Mouse (Mus musculus): ENCODE data around the gene Elk3.
"Not testable (repeated sequence)": the region's sequence is repeated elsewhere in the genome, so short reads cannot be mapped to it uniquely, and the experiment has no call there.

Gene Elk3

DNA sequence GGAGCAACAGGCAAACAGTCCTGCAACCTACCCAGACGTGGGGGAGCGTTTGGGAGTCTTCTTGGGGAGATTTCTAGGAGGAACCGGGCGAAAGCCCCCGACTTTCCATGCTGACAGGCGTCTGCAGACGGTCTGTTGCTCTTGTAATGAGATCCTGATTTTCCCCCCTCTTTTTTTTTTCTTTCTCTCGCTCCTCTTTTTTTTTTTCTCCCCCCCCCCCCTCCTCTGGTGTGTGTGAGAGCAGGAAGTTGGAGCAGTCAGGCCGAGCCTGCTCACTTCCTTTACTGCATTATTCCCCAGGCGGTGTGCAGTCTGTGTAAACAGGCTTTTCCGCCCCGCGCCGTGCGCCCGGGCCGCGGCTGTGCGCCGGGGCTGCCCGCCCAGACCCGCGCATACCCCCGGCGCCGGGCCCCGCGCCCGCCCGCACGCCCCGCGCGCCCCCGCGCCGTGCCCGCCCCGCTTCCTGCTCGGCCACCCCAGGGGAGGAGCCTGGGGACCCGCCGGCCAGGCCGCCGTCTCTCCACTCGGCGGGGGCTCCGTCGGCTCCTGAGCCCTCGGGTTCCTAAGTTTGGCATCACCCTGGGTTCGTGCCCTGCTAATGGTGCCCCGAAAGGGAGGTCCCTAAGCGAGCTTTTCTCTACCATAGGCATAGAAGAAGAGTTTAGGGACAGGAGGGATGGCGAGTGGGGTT is at the start of gene Elk3:
Elk3 (minus strand) TSS at position 415 of the 691 bp plus-strand sequence.
- peak; percentile 81 for DNase-seq

DNA sequence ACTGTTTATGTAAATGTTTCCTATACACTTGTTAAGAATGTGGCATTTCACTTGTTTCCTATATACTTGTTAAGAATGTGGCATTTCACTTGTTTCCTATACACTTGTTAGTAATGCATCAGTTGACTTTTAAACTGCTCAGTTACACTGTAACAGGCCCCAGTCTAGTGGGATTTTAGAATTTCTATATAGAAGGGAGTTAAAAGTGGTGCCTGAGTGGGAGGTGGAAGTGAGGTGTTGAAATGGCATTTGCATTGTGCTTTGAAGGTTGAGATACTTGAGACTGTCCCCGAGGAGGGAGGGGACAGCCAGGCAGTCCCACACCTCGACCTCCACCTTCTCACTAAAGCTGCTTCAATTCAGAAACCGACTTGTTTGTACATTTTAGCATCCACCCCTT is 49.7 kb upstream of the Elk3 start:
- no peak for DNase-seq

GRCm38 (mm10) chr10:93360190-93360589 is 49.3 kb upstream of the Elk3 start:
- not testable (repeated sequence) for DNase-seq

DNA sequence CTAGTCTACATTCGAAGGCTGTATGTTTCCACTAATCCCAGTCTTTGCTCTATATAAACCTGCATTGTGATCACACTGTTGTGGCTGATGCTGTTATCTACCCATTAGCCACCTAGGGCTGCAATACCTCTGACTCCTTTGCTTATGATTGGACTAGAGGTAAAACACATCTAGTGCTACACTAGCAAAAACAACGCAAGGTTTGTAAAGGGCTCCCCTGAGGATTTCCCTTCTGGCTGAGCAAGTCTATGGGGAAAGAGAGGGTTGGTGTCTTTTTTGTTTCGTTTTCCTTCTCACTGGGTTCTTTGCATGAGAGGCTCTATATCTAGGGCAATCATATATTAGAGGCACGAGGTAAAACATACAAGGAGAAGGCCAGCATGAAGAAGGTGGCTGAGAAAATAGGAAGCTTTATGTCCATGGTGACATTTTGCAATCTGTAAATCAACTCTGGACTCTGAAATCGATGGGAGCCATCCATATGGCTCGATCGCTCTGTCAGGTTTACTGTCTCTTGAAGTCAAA is 48.5 kb upstream of the Elk3 start:
- no peak for DNase-seq

DNA sequence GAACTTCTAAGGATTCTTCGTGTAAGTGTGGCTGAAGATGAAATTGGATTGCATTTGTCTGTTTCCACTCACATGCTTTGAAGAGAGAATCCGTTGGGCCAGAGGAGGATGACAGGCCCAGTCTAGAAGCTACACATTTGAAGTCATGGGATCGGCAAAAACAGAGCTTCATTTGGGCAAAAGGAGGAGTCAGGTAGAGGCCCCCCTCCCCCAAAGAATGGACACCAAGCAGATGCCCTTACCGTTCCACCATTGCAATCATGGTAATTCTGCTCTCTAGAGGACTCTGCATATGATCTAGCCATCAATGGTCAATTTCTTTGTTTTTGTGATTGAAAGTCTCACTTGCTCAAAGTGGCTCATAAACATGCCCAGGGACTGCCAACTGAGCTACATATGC is 47.9 kb upstream of the Elk3 start:
- DNase-seq = no peak

DNA sequence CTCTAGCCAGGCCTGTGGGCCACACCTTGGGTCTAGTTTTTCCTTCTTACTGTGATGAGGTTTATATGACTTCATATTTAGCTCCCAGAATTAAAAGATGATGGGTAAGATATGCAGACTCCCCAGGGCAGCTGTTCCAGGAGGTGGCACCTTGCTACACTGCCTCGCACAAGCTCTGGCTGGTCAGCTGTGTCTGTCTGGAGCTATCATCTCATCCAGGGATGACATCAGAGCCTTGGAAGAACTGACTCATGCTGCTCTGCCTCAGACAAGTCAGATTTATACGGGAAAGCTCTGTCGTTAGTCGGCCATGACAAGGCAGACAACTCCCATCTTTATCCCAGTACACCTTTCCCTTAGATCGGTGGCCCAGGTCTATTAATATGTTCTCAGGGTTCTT is 46.2 kb upstream of the Elk3 start:
- no peak for DNase-seq

GRCm38 (mm10) chr10:93356122-93356521 is 45.2 kb upstream of the Elk3 start:
- no peak for DNase-seq

GRCm38 (mm10) chr10:93355276-93355927 is 44.5 kb upstream of the Elk3 start:
- no peak for DNase-seq

DNA sequence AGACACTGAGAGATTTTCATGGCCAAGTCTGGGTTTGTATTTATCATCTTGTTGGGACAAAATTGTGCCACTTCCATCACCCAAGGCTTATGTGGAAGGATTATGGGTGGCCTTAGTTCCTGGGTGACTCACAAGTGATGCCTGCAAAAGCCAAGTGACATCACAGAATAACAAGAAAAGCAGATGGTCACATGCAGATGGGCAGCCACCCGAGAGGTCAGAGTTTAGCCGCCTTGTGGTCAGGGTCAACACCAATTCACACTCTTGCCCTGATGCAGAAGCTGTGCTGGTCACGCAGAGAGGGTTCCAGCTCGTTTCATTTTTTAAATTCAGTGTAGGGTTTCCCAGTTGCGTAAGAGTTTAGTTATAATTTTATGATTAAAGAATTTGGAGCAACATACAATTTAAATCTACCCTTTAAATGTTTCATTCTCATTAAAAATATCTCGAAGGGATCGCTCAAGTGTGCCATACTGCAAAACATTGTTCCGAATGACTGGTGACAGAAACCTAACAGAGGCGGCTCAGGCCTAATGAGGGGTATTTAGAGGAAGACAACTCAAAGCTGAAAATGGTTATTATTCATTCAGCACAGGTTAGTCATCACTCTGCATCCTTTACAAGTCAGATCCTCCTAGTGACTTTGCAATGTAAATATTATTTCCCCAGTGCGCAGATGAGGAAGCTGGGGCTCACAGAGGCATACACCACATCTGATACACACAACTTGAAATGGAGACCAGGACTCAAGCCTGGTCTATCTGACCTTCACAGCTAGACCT is 42.8 kb upstream of the Elk3 start:
- no peak for DNase-seq

DNA sequence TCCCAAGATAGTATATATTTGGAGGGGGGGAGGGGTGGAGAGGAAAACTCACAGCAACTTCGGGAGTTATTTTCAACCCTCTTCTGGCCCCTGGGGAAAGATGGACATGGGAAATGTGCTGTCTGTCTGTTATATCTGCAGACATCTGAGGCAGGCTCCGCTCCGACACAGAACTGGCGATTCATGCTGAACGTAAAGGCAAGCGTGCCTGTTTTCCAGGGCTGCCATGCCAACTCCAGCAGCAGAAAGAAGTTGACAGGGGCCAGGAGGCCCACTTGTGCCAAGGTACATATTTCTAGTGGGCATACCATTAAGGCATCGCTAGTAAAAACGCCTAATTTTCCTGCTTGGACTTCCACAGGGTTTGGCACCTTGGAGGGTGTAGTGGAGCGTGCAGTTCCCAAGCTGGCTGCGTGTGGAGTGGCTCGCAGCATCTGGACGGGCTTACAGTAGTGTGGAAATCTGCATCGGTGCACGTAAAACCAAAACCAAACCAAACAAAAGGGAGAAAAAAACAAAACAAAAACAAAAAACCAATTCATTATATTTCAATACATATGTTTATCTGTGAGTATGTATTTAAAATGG is 37.1 kb upstream of the Elk3 start:
- no peak for DNase-seq

- DNase-seq = no peak
These were observed 36.5 kb upstream of the Elk3 start for GRCm38 (mm10) chr10:93347387-93347786.

DNA sequence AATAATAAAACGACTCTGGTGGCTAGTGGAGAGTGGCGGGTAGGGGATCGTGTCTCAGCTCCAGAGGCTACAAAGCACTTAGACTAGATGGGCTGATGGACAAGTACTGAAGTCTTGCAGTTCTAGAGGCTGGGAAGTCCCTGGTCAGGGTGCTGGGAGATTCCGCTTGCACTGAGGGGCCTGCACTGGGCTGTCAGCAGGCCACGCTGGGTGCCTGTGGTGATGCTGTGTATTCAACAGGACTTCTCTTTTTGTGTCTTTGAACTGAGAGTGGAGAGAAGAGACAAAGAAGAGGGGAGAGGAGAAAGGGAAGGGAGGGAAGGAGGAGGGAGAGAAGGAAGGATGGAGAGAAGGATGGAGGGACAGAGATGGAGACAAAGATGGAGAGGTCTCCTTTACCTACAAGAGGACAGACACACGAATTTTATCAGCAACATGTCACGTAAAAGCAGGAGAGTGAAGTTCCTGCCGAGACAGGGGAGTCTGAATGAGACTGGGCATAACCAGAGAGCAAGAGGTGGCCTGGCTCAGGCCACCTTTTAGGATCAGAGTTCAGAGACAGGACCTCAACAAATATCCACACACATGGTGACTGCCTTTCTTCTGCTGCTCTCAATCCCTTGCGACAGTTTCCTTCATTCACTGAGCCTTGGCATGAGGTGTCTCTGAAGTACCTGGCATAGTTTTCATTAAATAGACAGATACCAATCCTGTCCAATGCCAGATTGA is 35.4 kb upstream of the Elk3 start:
- no peak for DNase-seq

GRCm38 (mm10) chr10:93345497-93345896 is 34.6 kb upstream of the Elk3 start:
- DNase-seq = no peak

DNA sequence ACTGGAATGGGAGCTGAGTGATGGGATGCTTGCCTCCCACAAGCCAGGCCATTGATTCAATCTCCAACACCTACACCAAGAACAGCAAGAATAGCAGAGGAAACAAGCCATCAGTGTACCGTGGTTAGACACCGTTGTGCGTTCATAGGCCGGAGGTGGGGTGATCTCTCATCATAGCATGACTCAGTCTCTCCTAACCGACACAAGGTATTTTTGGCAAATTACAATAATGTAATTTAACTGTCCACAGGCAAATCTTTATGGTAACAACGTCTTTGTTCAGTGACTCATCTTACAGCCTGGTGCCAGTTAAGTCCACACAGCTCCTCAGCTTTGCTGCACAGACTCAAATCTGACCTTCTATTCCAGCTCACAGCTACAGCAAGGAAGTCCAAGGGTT is 32.5 kb upstream of the Elk3 start:
- DNase-seq = no peak

- DNase-seq = no peak
These were observed 32.1 kb upstream of the Elk3 start for GRCm38 (mm10) chr10:93342986-93343385.

GRCm38 (mm10) chr10:93338526-93338925 is 27.6 kb upstream of the Elk3 start:
- DNase-seq = no peak

DNA sequence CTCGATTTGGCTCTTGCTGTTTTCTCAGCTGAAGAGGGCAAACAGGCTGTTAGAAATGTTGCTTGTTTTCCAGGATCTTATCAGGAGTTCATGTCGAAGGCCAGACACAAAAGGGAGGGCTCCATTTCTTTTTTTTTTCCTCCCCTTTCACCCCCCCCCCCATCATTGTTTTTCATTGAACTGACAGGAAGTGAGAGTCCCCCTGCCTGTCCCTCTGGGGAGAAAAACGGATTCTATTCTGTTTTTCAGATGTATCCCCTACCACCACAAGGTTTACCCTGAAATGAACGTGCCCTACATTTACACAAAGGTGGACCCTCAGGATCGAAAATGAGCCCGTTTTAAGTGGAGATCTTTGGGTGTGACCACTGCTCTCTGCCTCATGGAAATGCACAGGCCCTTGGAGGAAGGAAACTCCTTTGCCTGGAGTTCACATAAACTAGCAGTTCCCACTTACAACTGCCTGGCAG is 25.6 kb upstream of the Elk3 start:
- no peak for DNase-seq

DNA sequence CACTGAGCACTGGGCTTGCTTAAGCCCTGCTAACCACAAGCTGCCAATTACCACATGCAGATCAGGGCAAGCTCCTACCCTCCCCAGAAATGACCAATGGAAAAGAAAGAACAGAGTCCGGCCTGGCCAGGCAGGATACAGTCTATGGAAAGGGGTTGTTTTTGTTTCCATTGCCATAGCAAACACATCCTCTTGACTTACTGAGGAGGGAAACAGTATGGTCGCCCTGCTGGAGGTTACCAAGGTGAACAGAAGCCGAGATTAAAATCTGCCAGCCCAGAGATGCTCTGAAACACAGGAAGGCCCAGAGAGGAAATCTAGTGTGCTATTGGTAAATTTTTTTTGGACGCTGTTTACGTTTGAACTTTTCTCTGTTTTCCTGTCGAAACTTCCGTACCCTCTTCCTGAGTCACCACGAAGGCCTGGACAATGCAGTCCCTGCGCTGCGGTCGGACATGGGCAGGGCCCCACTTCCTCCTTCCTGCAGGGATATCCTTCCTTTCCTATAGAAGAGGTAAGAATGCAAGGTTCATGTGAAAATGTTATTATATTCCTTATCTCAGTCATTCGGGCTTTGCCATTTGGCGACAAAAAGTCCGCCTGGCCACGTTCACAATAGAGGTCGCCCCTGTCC is 25.0 kb upstream of the Elk3 start:
- peak; percentile 45 for DNase-seq

GRCm38 (mm10) chr10:93335001-93335400 is 24.1 kb upstream of the Elk3 start:
- DNase-seq = no peak

- no peak for DNase-seq
These were observed 22.3 kb upstream of the Elk3 start for GRCm38 (mm10) chr10:93333239-93333638.

- no peak for DNase-seq
These were observed 21.4 kb upstream of the Elk3 start for GRCm38 (mm10) chr10:93332261-93332809.

- DNase-seq = no peak
These were observed 20.6 kb upstream of the Elk3 start for GRCm38 (mm10) chr10:93331543-93331942.
